Mouse (Mus musculus) stomach, postnatal 0 days (tissue): ENCODE results near the gene Txnip.

Experiments
- CTCF ChIP-seq: IDR thresholded peaks from 2 replicates; pipeline ENCODE4 v1.5.1; 2016; ENCODE audit warnings: antibody characterized with exemption, low read depth, mild to moderate bottlenecking, moderate library complexity
- EP300 ChIP-seq: optimal IDR thresholded peaks from 2 replicates; pipeline ENCODE3; 2016; ENCODE audit warnings: antibody characterized with exemption

DNA sequence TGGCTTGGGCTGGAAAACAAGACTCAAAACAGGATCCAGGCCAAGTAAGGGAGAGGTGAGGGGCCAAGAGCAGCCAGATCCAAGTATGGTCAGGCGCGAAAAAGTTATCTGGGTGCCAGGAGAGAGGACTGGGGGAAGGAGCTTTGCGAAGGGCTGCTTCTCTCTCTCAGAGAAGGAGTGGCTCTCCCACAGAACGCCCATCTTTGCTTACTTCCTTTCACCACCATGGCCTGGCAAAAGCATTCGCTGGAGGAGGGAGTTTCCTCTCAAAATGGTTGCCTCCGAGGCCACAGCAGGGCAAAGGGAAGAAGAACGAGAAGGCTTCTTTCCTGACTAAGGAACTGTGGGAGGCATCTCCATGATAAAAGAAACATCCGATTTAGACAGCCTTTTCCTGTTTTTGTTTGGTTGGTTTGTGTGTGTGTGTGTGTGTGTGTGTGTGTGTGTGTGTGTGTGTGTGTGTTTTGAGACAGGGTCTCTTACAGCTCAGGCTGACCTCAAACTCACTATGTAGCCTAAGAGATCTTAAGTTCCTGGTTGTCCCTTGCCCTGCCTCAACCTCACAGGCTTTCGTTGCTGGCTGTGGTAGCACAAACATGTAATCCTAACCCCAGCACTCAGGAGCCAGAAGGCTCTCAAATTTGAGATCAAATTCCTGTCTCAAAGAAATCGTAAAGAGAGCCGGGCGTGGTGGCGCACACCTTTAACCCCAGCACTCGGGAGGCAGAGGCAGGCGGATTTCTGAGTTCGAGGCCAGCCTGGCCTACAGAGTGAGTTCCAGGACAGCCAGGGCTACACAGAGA is 14.3 kb downstream of the Txnip start:
- TF ChIP-seq EP300 = no peak
- TF ChIP-seq CTCF = no peak
